Mouse (Mus musculus): ENCODE results near the gene Ano4. TPM values are rescaled to one million over a fixed set of nuclear protein-coding genes. Genes with fewer than 3 reads are reported as not detected.

Ano4 gene
- polyA plus RNA-seq (2012; rRNA removed) = not detected in 2 replicates

DNA sequence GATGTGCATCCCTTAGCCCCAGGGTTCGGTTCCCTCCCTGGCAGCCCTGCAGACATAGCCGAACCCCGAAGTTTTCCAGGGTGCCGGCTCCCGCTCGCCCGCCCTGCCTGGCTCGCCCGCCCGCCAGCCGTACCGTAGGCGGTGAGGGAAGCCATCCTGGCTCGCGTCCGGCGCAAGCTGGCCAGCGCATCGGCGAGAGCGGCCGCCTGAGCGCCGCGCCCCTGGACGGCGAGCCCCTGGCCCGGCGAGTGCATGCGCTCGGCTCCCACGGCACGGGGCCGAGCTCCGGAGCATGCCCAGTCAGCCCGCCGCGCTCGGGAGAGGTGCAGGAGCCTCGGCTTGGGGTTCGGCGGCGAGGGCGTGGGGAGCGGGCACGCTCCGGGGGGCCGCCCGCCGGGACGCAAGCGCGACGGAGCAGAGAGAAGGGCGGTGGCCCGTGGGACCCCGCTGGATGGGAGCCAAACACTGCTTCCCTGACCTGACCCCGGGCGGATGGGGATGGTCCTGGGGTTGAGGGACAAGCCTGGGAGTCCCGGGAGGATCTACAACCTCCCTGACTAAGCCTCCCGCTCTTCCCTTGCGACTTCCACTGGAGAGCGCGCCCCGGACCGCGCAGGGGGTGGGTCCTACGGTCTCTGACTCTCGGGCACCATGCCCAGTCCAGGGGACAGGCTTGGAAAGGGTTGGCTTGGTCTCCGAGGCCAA lies at the start of gene Ano4:
TSS of gene Ano4 (minus strand) at position 272 of the 705 bp plus-strand sequence.
- Histone ChIP-seq H3K36me3 (ENCODE audit: control insufficient read depth, insufficient read depth, low read length) (no peaks in the 10 kb centered on the region), H3K4me1 (ENCODE audit: control insufficient read depth, insufficient read depth, insufficient read length, low read length) (peaks cover 1% of the 10 kb centered on the region; the same call in 1 of the 2 replicates), H3K27me3 (ENCODE audit: control insufficient read depth, insufficient read depth, low read length) (peaks cover 18% of the 10 kb centered on the region), H3K27ac (ENCODE audit: insufficient read depth, low read depth, low read length) (no peak within 1 kb of the TSS), H3K4me3 (ENCODE audit: low read depth, low read length) (peak within 1 kb of the TSS; percentile 27; the same call in 1 of the 2 replicates)
- WGBS = 1% methylated on average over 70 of the region's 70 CpGs
- no peak for TF ChIP-seq CTCF (IDR thresholded peaks at IDR 0.05; ENCODE audit: extremely low read depth, insufficient read length, insufficient replicate concordance, low read depth, low read length)
- TF ChIP-seq POLR2A (IDR thresholded peaks at IDR 0.05; ENCODE audit: low read depth, low read length) = no peak

DNA sequence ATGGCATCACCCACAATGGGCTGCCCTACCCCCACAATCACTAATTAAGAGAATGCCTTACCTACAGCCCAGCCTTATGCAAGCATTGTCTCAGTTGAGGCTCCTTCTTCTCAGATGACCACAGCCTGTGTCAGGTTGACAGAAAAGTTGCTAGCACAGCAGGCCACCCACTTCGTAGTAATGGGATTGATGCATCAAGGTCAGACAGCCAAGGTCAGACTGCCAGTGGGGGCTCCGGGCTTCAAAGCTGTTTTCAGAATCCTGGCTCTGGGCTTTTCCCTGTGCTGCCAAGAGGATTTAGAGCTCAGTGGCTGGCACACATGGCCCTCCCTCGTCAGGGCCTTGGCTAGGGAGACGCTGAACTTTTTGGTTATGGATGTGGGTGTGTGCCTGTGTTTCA lies 48.1 kb upstream of the Ano4 start:
- no peaks in the 10 kb centered on the region for H3K36me3 ChIP-seq (ENCODE audit: control insufficient read depth, insufficient read depth, low read length)
- H3K27ac ChIP-seq (ENCODE audit: insufficient read depth, low read depth, low read length) = no peak overlapping the region
- no peaks in the 10 kb centered on the region for H3K27me3 ChIP-seq (ENCODE audit: control insufficient read depth, insufficient read depth, low read length)
- no peaks in the 10 kb centered on the region for H3K4me1 ChIP-seq (ENCODE audit: control insufficient read depth, insufficient read depth, insufficient read length, low read length)
- no peak overlapping the region for H3K4me3 ChIP-seq (ENCODE audit: low read depth, low read length)
- TF ChIP-seq CTCF (IDR thresholded peaks at IDR 0.05; ENCODE audit: extremely low read depth, insufficient read length, insufficient replicate concordance, low read depth, low read length) = no peak
- no peak for TF ChIP-seq POLR2A (IDR thresholded peaks at IDR 0.05; ENCODE audit: low read depth, low read length)
- WGBS = 65% methylated on average over 4 of the region's 4 CpGs

DNA sequence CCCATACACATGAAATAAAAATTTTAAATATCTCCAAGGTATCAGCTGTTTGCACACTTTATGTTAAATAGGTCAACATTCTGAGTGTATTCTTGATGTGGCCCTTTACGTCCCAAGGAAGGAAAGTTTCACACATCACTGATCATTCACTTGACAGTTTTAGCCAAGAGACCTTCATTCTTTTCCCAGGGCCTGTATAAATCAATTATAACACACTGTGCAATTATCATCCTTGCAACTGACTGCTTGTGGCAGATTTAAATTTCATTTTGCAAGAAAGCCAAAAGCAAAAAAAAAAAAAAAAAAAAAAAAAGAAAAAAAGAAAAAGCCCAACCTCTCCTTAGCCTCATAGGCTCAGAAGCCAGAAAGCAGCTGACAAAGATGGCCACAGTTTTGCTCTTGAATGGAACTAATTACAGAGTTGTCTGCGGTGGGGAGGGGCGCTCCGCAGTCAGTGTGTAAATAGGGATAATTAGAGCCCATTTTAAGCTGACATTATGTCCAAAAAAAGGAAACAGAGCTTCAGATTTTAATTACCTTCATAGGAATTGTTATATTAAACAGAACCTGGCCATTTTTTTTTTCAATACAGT lies 47.1 kb upstream of the Ano4 start:
- TF ChIP-seq POLR2A (IDR thresholded peaks at IDR 0.05; ENCODE audit: low read depth, low read length) = no peak
- no peak for TF ChIP-seq CTCF (IDR thresholded peaks at IDR 0.05; ENCODE audit: extremely low read depth, insufficient read length, insufficient replicate concordance, low read depth, low read length)
- no peaks in the 10 kb centered on the region for H3K4me1 ChIP-seq (ENCODE audit: control insufficient read depth, insufficient read depth, insufficient read length, low read length)
- WGBS = 90% methylated on average over 4 of the region's 4 CpGs
- H3K27ac ChIP-seq (ENCODE audit: insufficient read depth, low read depth, low read length) = no peak overlapping the region
- no peaks in the 10 kb centered on the region for H3K27me3 ChIP-seq (ENCODE audit: control insufficient read depth, insufficient read depth, low read length)
- H3K4me3 ChIP-seq (ENCODE audit: low read depth, low read length) = no peak overlapping the region
- no peaks in the 10 kb centered on the region for H3K36me3 ChIP-seq (ENCODE audit: control insufficient read depth, insufficient read depth, low read length)

DNA sequence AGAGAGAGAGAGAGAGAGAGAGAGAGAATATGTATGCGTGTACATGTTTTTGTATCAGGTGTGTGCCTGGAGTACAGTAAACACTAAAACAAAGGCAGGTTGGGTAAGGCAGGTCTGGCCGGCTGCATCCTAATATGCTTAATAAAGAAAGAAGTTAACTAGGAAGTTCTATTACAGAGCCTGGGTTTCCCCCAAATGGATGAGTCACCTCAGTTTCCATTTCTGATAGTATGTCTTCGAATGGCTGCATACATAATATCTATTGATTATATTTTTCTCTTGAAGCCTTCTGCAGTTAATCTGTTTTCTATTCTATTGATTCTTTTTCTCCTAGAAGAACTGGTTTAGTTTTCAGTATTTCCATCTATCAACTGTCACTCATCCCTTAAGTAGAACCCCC lies 41.9 kb upstream of the Ano4 start:
- 58% methylated on average over 3 of the region's 3 CpGs for WGBS
- TF ChIP-seq POLR2A (IDR thresholded peaks at IDR 0.05; ENCODE audit: low read depth, low read length) = no peak
- no peak for TF ChIP-seq CTCF (IDR thresholded peaks at IDR 0.05; ENCODE audit: extremely low read depth, insufficient read length, insufficient replicate concordance, low read depth, low read length)
- no peak overlapping the region for H3K27ac ChIP-seq (ENCODE audit: insufficient read depth, low read depth, low read length)

DNA sequence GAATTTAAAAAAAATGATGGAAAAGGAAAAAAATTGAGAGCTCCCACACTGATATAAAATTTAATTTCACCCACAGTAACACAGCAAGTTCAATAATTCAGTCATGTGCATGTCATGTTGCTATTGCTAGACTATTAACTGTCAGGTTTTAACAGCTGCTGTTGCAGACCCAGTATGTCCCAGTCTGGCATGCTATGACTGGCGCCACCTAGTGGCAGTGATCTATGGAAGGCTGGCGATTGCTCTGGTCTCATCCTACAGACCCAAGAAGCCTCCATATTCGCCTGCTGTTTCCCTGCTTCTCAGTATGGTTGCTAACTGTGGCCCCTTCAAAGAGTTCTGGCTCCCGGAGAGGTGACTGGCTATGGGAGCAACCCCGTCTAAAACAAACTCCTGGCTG lies 38.9 kb upstream of the Ano4 start:
- no peaks in the 10 kb centered on the region for H3K27me3 ChIP-seq (ENCODE audit: control insufficient read depth, insufficient read depth, low read length)
- no peak overlapping the region for H3K27ac ChIP-seq (ENCODE audit: insufficient read depth, low read depth, low read length)
- peak; percentile 86; the same call in 1 of the 2 replicates for TF ChIP-seq CTCF (IDR thresholded peaks at IDR 0.05; ENCODE audit: extremely low read depth, insufficient read length, insufficient replicate concordance, low read depth, low read length)
- no peak for TF ChIP-seq POLR2A (IDR thresholded peaks at IDR 0.05; ENCODE audit: low read depth, low read length)
- 9% methylated on average over 5 of the region's 5 CpGs for WGBS
- H3K4me3 ChIP-seq (ENCODE audit: low read depth, low read length) = no peak overlapping the region
- no peaks in the 10 kb centered on the region for H3K4me1 ChIP-seq (ENCODE audit: control insufficient read depth, insufficient read depth, insufficient read length, low read length)
- H3K36me3 ChIP-seq (ENCODE audit: control insufficient read depth, insufficient read depth, low read length) = no peaks in the 10 kb centered on the region

More for the DNA sequence above, 41.9 kb upstream of the Ano4 start:
- no peaks in the 10 kb centered on the region for H3K4me1 ChIP-seq (ENCODE audit: control insufficient read depth, insufficient read depth, insufficient read length, low read length)
- H3K4me3 ChIP-seq (ENCODE audit: low read depth, low read length) = no peak overlapping the region
- H3K36me3 ChIP-seq (ENCODE audit: control insufficient read depth, insufficient read depth, low read length) = no peaks in the 10 kb centered on the region
- H3K27me3 ChIP-seq (ENCODE audit: control insufficient read depth, insufficient read depth, low read length) = no peaks in the 10 kb centered on the region

DNA sequence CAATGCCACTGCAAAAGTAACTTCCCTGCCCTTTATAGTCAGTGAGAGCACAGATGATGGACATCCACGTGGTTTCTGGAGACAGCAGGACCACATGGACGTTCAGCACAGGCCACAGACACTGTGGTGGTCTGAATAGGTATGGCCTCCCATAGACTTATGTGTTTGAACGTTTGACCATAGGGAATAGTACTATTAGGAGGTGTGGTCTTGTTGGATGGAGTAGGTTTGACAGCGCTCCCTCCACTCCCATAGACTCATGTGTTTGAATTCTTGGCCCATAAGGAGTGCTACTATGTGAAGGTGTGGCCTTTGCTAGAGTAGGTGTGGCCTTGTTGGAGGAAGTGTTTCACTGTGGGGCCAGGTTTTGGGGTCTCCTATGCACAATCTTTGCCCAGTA lies 33.2 kb upstream of the Ano4 start:
- H3K27me3 ChIP-seq (ENCODE audit: control insufficient read depth, insufficient read depth, low read length) = no peaks in the 10 kb centered on the region
- TF ChIP-seq POLR2A (IDR thresholded peaks at IDR 0.05; ENCODE audit: low read depth, low read length) = no peak
- no peak for TF ChIP-seq CTCF (IDR thresholded peaks at IDR 0.05; ENCODE audit: extremely low read depth, insufficient read length, insufficient replicate concordance, low read depth, low read length)
- no peaks in the 10 kb centered on the region for H3K4me1 ChIP-seq (ENCODE audit: control insufficient read depth, insufficient read depth, insufficient read length, low read length)
- no peak overlapping the region for H3K27ac ChIP-seq (ENCODE audit: insufficient read depth, low read depth, low read length)
- no peak overlapping the region for H3K4me3 ChIP-seq (ENCODE audit: low read depth, low read length)
- no peaks in the 10 kb centered on the region for H3K36me3 ChIP-seq (ENCODE audit: control insufficient read depth, insufficient read depth, low read length)
- 75% methylated on average over 4 of the region's 4 CpGs for WGBS

DNA sequence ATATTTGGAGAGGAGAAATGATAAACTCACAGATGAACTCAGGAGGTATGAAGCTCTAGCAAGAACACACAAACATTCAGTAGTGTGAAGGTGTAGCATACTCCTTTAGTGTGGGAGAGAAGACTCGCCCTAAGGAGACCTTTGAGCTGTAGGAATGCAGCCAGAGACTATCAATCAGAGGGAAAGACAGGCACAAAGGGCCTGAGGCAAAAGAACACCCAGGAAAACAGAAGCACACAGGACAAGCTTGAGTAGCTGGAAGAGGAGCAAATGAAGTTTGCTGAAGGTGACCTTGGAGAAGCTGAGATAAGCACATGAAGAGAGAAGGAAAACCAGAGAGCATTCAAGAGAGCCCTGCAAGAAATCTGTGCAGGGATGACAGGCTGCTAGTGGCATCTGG lies 25.5 kb upstream of the Ano4 start:
- no peak overlapping the region for H3K4me3 ChIP-seq (ENCODE audit: low read depth, low read length)
- WGBS = 10% methylated on average over 1 of the region's 1 CpGs
- TF ChIP-seq CTCF (IDR thresholded peaks at IDR 0.05; ENCODE audit: extremely low read depth, insufficient read length, insufficient replicate concordance, low read depth, low read length) = no peak
- TF ChIP-seq POLR2A (IDR thresholded peaks at IDR 0.05; ENCODE audit: low read depth, low read length) = no peak
- H3K27ac ChIP-seq (ENCODE audit: insufficient read depth, low read depth, low read length) = no peak overlapping the region
- no peaks in the 10 kb centered on the region for H3K4me1 ChIP-seq (ENCODE audit: control insufficient read depth, insufficient read depth, insufficient read length, low read length)
- H3K27me3 ChIP-seq (ENCODE audit: control insufficient read depth, insufficient read depth, low read length) = no peaks in the 10 kb centered on the region
- no peaks in the 10 kb centered on the region for H3K36me3 ChIP-seq (ENCODE audit: control insufficient read depth, insufficient read depth, low read length)

All from small intestine, adult 2 months (tissue).